Mouse (Mus musculus) mesoderm, embryonic 11.5 days (tissue): ENCODE measurements at regions not wholly inside any gene's neighbourhood (a gene's known extent, or its start where the extent isn't known, plus 50 kb on each side); places are given as distances from the start of the nearest gene placed in this dataset.

Experiments used
- DNase-seq: peaks from one replicate; pipeline ENCODE4 v3.0.0-alpha.2; 2012; ENCODE audit warnings: low read depth, low spot score

DNA sequence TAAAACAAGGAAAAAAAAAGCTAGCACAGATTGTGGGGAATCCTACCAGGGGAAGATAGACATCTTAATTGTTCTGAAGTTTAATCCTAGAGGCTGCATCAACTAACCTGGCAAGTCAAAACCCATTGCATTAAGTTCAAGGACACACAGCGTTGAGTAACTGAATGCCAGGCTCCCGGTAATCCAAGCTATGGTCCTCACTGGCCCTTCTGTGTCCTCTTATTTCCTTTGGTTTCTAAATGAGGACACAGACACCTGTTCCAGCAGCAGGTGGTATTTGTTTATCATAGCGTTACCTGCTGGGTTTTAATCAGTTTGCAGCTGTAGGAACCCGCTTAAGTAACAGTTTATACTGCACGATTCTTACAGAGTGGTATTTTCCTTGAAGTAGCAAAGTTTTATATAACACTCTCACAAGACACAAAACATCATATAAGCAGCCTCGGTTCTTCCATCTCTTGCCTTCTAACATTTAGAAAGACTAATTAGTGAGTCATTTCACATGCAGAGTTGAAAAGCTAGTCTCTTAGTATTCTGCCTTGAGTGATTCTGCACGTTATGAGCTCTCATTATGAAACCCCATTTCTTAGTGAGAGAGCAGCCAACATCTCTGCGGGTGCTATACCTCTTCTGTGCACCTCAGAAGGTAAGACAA lies 1832.0 kb upstream of the Pcdh7 start:
- no peak for DNase-seq

- DNase-seq = no peak
Observed at GRCm38 (mm10) chr5:55891729-55892308, 1825.9 kb upstream of the Pcdh7 start.

GRCm38 (mm10) chr5:55941494-55941893 lies 1776.3 kb upstream of the Pcdh7 start:
- DNase-seq = no peak

GRCm38 (mm10) chr5:55976505-55976904 lies 1741.3 kb upstream of the Pcdh7 start:
- no peak for DNase-seq

DNA sequence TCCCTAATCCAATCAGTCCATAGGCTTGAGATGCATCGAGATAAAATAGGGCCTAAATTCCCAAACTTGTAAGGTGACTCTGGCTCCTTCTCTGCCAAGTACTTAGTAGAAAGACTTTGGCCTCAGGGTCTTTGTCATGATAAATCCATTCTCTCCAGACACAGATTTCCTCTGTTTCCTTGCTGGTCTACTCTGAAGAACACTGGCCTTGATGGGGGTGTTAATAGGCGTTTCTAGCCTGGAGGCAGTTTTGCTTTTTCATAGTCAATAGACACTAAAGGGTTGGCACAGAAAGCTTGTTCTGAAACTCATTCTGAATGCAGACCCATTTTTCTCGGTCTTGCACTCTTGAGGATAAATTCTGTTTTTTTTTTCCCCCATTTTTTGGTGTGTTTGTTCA lies 1709.9 kb upstream of the Pcdh7 start:
- peak; percentile 23 for DNase-seq

DNA sequence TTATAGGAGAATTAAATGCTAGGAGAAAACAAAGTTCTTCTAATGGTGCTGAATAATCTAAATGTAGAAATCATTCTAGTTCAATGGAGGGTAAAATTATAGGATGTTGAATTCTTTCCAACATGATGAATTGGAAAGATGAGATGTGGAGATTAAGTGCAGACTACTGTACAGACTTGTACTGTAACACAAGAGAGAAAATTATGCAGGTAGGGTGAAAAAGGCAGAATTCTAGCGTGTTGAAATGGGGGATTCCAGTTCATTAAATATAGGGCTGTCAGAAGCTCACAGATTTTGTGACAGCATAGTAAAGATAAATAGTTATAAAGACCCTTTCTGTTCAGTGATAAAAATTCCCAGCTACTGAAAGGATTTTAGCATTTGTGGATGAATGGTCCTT lies 1697.3 kb upstream of the Pcdh7 start:
- no peak for DNase-seq
